ENCODE assay signal across 11 mouse cellular contexts in genomic region chr9:72714945-72715344, GRCm38 (mm10). TPM values are rescaled to one million over a fixed set of nuclear protein-coding genes. Genes with fewer than 3 reads are reported as not detected.
DNase-seq lines count a peak whose midpoint lies in the region; ATAC-seq and TF ChIP-seq lines count a peak whose summit lies in the region.
"Had no signal": no experiment of that assay in that cellular context is flagged by ENCODE, and none has a peak within 500 bp of the region (broad histone marks: within the 10 kb centered on the region; RNA-seq: fewer than 3 reads in every experiment).

No protein-coding gene starts in this region.

- no peaks in the 10 kb centered on the region for H3K4me1 ChIP-seq in kidney, embryonic 14.5 days (ENCODE audit: control insufficient read depth, insufficient read depth, low read length)
- H3K4me1 ChIP-seq in kidney, embryonic 16.5 days (ENCODE audit: insufficient read depth, low read length): no peaks in the 10 kb centered on the region
- H3K4me1 ChIP-seq: neural tube, embryonic 12.5 days had no signal

- no peaks in the 10 kb centered on the region for H3K9me3 ChIP-seq in kidney, embryonic 14.5 days (ENCODE audit: control insufficient read depth, low read length)
- H3K9me3 ChIP-seq in kidney, embryonic 16.5 days (ENCODE audit: low read length): no peaks in the 10 kb centered on the region
- H3K9me3 ChIP-seq: neural tube, embryonic 12.5 days had no signal

- DNase-seq in kidney, adult 11 months: peak; percentile 92
- DNase-seq in adipocyte (ENCODE audit: low spot score): peak; percentile 78
- DNase-seq in gastrocnemius, postnatal 10 days: peak; percentile 35
- DNase-seq in spleen, postnatal 14 days (ENCODE audit: low spot score in 2 of 2): no peak
- no peak for DNase-seq in left cerebral cortex, adult 2 months (ENCODE audit: extremely low spot score in 1 of 2, low spot score in 2 of 2)
- no peak for DNase-seq in frontal cortex, postnatal 10 days (ENCODE audit: low spot score in 2 of 2)
- DNase-seq: forebrain, postnatal 0 days had no signal

- H3K4me3 ChIP-seq in kidney, embryonic 14.5 days (ENCODE audit: low read length): no peak overlapping the region
- no peak overlapping the region for H3K4me3 ChIP-seq in kidney, embryonic 16.5 days (ENCODE audit: low read length)
- no peak overlapping the region for H3K4me3 ChIP-seq in left cerebral cortex, adult 2 months
- H3K4me3 ChIP-seq: neural tube, embryonic 12.5 days had no signal

- intact Hi-C loops in left cerebral cortex, adult 2 months (cut with DNase I): no loop called here

- H3K36me3 ChIP-seq in kidney, embryonic 14.5 days (ENCODE audit: control insufficient read depth, insufficient read depth, low read length): peaks cover 95% of the 10 kb centered on the region
- peaks cover 72% of the 10 kb centered on the region for H3K36me3 ChIP-seq in kidney, embryonic 16.5 days (ENCODE audit: insufficient read depth, low read length)

- H3K27me3 ChIP-seq in kidney, embryonic 14.5 days (ENCODE audit: control insufficient read depth, insufficient read depth, low read length): no peaks in the 10 kb centered on the region
- H3K27me3 ChIP-seq in kidney, embryonic 16.5 days (ENCODE audit: insufficient read depth, low read length): no peaks in the 10 kb centered on the region
- H3K27me3 ChIP-seq: neural tube, embryonic 12.5 days had no signal

- no peak for TF ChIP-seq CTCF in left cerebral cortex, adult 2 months (IDR thresholded peaks at IDR 0.05)

- H3K27ac ChIP-seq in kidney, embryonic 14.5 days (ENCODE audit: low read depth, low read length): no peak overlapping the region
- H3K27ac ChIP-seq in kidney, embryonic 16.5 days (ENCODE audit: low read length): no peak overlapping the region
- no peak overlapping the region for H3K27ac ChIP-seq in left cerebral cortex, adult 2 months
- H3K27ac ChIP-seq: macrophage; neural tube, embryonic 12.5 days had no signal

- WGBS in kidney, embryonic 14.5 days: 77% methylated on average over 4 of the region's 4 CpGs
- 74% methylated on average over 4 of the region's 4 CpGs for WGBS in kidney, embryonic 16.5 days

- no peak for ATAC-seq in kidney, embryonic 14.5 days (ENCODE audit: low FRiP score, low TSS enrichment)
- ATAC-seq in kidney, embryonic 16.5 days (ENCODE audit: low FRiP score, low TSS enrichment): peak; percentile 91
- ATAC-seq: forebrain, postnatal 0 days had no signal

- H3K4me2 ChIP-seq in kidney, embryonic 14.5 days (replicated peaks; ENCODE audit: low read depth, low read length): no peak overlapping the region
- H3K4me2 ChIP-seq in kidney, embryonic 16.5 days (replicated peaks; ENCODE audit: low read depth, low read length): no peak overlapping the region
- H3K4me2 ChIP-seq: neural tube, embryonic 12.5 days had no signal

- H3K9ac ChIP-seq in kidney, embryonic 14.5 days (ENCODE audit: low read depth, low read length): no peak overlapping the region
- no peak overlapping the region for H3K9ac ChIP-seq in kidney, embryonic 16.5 days (replicated peaks; ENCODE audit: low read length)
- H3K9ac ChIP-seq: forebrain, postnatal 0 days; neural tube, embryonic 12.5 days had no signal

RNA-seq across cellular contexts. Expression of gene Nedd4, which starts 52.8 kb away (rescaled TPM):
- polyA plus RNA-seq in kidney, embryonic 14.5 days (2014; fragmentation: Nextera tagmentation; extraction: Ambion mirVana): 448 and 806 TPM in 2 replicates
- 100 to 1,000 TPM; 563 to 619 TPM for total RNA-seq in gastrocnemius, postnatal 10 days (2021)
- 652 and 684 TPM in 2 replicates for polyA plus RNA-seq in kidney, embryonic 16.5 days (2015; fragmentation: Nextera tagmentation; extraction: Ambion mirVana)
- total RNA-seq in left cerebral cortex, adult 2 months (2021): 100 to 1,000 TPM; 268 to 283 TPM

Comparison
In these comparisons a context has a peak if more than half of its experiments do, and no peak if none do; other contexts are left out.
1. DNase-seq: peak in kidney, adult 11 months (single experiment), adipocyte (single experiment) and gastrocnemius, postnatal 10 days (single experiment); none in spleen, postnatal 14 days (0 of 2), left cerebral cortex, adult 2 months (0 of 2) and frontal cortex, postnatal 10 days (0 of 2).